Mouse (Mus musculus) heart, adult 11 months (tissue): ENCODE data around the gene Ak2.

Source experiments
- DNase-seq: peaks from one replicate; pipeline ENCODE4 v3.0.0; 2022

The Ak2 gene

GRCm38 (mm10) chr4:129050365-129050764 is 58.6 kb downstream of the Ak2 start:
- DNase-seq, result no peak

- DNase-seq, result no peak
Observed at GRCm38 (mm10) chr4:129050901-129051417, 59.2 kb downstream of the Ak2 start.

- no peak for DNase-seq
Observed at GRCm38 (mm10) chr4:129051461-129052183, 59.9 kb downstream of the Ak2 start.

- peak; percentile 90 for DNase-seq
Observed at GRCm38 (mm10) chr4:129054757-129055156, 63.0 kb downstream of the Ak2 start.

GRCm38 (mm10) chr4:129055562-129055961 is 63.8 kb downstream of the Ak2 start:
- DNase-seq, result no peak

- peak; percentile 100 for DNase-seq
Observed at GRCm38 (mm10) chr4:129057533-129058206, 65.9 kb downstream of the Ak2 start.

- peak; percentile 96 for DNase-seq
Observed at GRCm38 (mm10) chr4:129058207-129059092, 66.7 kb downstream of the Ak2 start, which contains the start of gene Rnf19b. Gene Rnf19b, plus strand, starts transcription at chr4:129058271.

GRCm38 (mm10) chr4:129059125-129059551 is 67.4 kb downstream of the Ak2 start:
- DNase-seq, result peak; percentile 93

GRCm38 (mm10) chr4:129059922-129060321 is 68.2 kb downstream of the Ak2 start:
- no peak for DNase-seq
